Mouse (Mus musculus): Measurements from ENCODE around the gene Mpdu1. TPM values are rescaled to one million over a fixed set of nuclear protein-coding genes. Genes with fewer than 3 reads are reported as not detected.
"Not testable (repeated sequence)": the region's sequence is repeated elsewhere in the genome, so short reads cannot be mapped to it uniquely, and the experiment has no call there.

Mpdu1 gene
- 118 and 159 TPM in 2 replicates for polyA plus RNA-seq (2012; rRNA removed)

- no peak for DNase-seq (ENCODE audit: low read depth)
Measured at GRCm38 (mm10) chr11:69662213-69662966, at the start of gene Mpdu1. TSS of gene Mpdu1 (minus strand) at chr11:69662642.

GRCm38 (mm10) chr11:69711082-69711481 lies 48.6 kb upstream of the Mpdu1 start:
- DNase-seq (ENCODE audit: low read depth): no peak

- DNase-seq (ENCODE audit: low read depth): no peak
Measured at GRCm38 (mm10) chr11:69710470-69710869, 48.0 kb upstream of the Mpdu1 start.

GRCm38 (mm10) chr11:69709554-69710446 lies 47.4 kb upstream of the Mpdu1 start:
- no peak for DNase-seq (ENCODE audit: low read depth)

- no peak for DNase-seq (ENCODE audit: low read depth)
Measured at GRCm38 (mm10) chr11:69708614-69709265, 46.3 kb upstream of the Mpdu1 start.

GRCm38 (mm10) chr11:69707873-69708381 lies 45.5 kb upstream of the Mpdu1 start:
- no peak for DNase-seq (ENCODE audit: low read depth)

GRCm38 (mm10) chr11:69707480-69707847 lies 45.0 kb upstream of the Mpdu1 start:
- DNase-seq (ENCODE audit: low read depth): no peak

- no peak for DNase-seq (ENCODE audit: low read depth)
Measured at GRCm38 (mm10) chr11:69706775-69707479, 44.5 kb upstream of the Mpdu1 start.

GRCm38 (mm10) chr11:69704613-69705010 lies 42.2 kb upstream of the Mpdu1 start:
- no peak for DNase-seq (ENCODE audit: low read depth)

- DNase-seq (ENCODE audit: low read depth): no peak
Measured at GRCm38 (mm10) chr11:69703814-69704612, 41.6 kb upstream of the Mpdu1 start.

- not testable (repeated sequence) for DNase-seq (ENCODE audit: low read depth)
Measured at GRCm38 (mm10) chr11:69703381-69703780, 40.9 kb upstream of the Mpdu1 start.

- DNase-seq (ENCODE audit: low read depth): not testable (repeated sequence)
Measured at GRCm38 (mm10) chr11:69702886-69703285, 40.4 kb upstream of the Mpdu1 start.

GRCm38 (mm10) chr11:69699595-69699994 lies 37.2 kb upstream of the Mpdu1 start:
- no peak for DNase-seq (ENCODE audit: low read depth)

GRCm38 (mm10) chr11:69698574-69698973 lies 36.1 kb upstream of the Mpdu1 start:
- no peak for DNase-seq (ENCODE audit: low read depth)

GRCm38 (mm10) chr11:69697396-69697795 lies 35.0 kb upstream of the Mpdu1 start:
- DNase-seq (ENCODE audit: low read depth): no peak

- DNase-seq (ENCODE audit: low read depth): no peak
Measured at GRCm38 (mm10) chr11:69695361-69696181, 33.1 kb upstream of the Mpdu1 start, which contains the start of the genes Tnfsf12 and Tnfsfm13. TSS of gene Tnfsf12 (minus strand) at chr11:69695849. TSS of gene Tnfsfm13 (minus strand) at chr11:69696098.

- no peak for DNase-seq (ENCODE audit: low read depth)
Measured at GRCm38 (mm10) chr11:69695046-69695360, 32.6 kb upstream of the Mpdu1 start.

GRCm38 (mm10) chr11:69693421-69693965 lies 31.1 kb upstream of the Mpdu1 start:
- DNase-seq (ENCODE audit: low read depth): no peak

- no peak for DNase-seq (ENCODE audit: low read depth)
Measured at GRCm38 (mm10) chr11:69692863-69693262, 30.4 kb upstream of the Mpdu1 start.

All from gonadal fat pad, adult 2 months (tissue).